Mouse (Mus musculus): Measurements from ENCODE around the gene Ralgps1.

GRCm38 (mm10) chr2:33412111-33412510 is 40.8 kb upstream of the Ralgps1 start:
- TF ChIP-seq CTCF (IDR thresholded peaks at IDR 0.05; ENCODE audit: insufficient read depth, low read depth, low read length) (no peak), POLR2A (IDR thresholded peaks at IDR 0.05; ENCODE audit: insufficient read depth, low read depth, low read length) (no peak)
